Mouse (Mus musculus): ENCODE data around the gene Cntd1.

GRCm38 (mm10) chr11:101230061-101230511 is 48.7 kb upstream of the Cntd1 start:
- TF ChIP-seq CTCF (IDR thresholded peaks at IDR 0.05) (no peak), EP300 (IDR thresholded peaks at IDR 0.05) (no peak)

Data from lung, postnatal 0 days (tissue).